Mouse (Mus musculus) kidney, postnatal 25 days (tissue): ENCODE measurements around the gene Grhl1.
"Not testable (repeated sequence)": the region's sequence is repeated elsewhere in the genome, so short reads cannot be mapped to it uniquely, and the experiment has no call there.

Experiments used
- DNase-seq, 2 experiments: peaks; one replicate each; pipeline ENCODE4 v3.0.0; 2021; ENCODE audit warnings: mixed read lengths in 2 of 2

The Grhl1 gene

DNA sequence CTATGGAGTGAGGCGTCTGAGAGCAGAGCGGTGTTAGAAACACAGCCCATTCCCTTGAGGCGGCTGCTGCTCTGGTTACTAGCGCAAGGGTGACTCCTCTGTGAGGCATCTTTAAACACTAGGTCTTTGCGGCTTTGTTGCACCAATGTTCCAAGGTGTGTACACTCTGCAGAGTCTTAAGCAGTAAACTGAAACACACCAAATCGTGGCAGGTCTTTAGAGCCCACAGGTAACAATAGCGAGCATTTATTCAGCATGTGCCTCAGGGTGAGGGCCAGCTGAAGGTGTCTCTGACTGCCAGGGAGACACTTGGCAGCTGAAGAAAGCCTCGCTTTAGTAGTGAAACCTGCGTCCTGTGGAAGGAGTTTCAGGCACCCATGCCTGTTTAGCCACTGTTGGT is 20.0 kb downstream of the Grhl1 start:
- no peak for DNase-seq

DNA sequence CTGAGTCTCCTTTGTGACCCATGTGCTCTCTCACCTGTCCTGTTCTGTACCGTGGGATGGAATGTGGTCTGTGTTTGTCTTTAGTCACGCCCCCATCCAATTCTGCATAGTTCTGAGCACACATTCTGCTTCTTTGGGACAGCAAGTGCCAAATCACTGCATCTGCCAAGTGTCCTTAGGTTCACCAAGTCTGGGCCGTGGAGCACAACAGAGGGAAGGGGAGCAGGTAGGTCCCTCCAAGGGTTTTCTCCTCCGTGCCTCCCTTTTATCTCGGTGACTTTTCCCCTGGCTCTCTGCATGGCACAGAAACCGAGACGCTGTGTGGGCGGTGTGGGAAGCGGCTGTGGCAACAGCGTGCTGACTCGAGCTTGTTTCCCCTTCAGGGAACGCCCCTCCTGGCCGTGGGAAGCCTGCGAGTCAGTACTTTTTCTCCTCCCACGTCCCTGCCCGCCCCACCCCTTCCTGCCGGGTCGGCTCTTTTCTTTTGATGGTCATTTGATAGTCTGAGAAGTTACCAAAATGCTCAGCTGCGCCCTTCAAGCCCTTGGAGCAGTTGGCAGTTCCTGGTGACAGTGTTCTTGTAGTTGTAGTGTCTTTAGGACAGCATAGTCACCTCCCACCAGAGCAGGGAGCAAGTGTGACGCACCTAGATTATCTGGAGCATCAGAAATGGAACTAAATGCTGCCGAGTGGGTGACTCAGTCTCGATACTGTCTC is 21.0 kb downstream of the Grhl1 start:
- DNase-seq, result peak; percentile 69 to 84

DNA sequence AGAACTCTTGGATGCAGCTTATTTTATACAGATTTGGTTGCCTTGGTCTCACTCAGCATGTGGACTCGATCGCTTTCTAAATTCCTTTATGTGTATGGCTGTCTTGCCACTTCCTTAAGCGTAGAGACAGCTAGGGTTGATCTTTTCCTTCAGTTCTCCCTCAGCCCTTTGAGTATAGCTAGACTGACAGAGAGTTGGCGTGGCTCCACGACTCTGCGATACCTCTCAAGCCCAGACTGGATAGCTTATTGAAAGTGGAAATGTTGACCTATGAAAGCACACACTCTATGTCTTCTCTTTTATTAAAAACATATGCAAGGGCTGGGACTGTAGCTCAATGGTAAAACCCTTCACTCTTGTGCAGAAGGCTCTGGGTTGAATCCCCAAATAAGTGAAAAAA is 25.3 kb downstream of the Grhl1 start:
- DNase-seq, result no peak

DNA sequence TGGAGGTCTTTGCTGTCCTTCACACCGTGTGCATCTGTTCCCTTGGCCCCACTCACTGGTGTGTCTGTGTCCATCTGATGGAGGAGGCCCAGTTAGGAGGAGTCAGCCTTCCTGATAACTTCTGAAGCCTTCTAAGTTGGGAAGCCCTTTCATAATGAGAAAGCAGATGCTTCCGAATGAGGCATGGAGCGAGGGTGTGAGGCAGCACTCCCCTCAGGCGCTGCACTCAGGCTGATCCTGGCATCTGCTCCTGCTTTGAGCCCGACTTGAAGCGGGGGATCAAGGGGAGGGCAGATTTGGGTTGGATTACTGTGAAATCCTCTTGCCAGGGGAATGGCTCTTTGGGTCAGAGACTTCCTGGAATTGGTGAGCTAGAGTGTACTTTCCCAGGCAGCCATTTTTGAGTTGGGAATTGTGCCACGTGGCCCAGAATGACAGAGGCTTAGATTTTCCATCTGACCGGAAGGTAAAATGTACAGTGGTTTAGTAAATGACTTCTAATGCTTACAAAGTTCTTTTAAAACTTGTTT is 27.3 kb downstream of the Grhl1 start:
- no peak for DNase-seq

DNA sequence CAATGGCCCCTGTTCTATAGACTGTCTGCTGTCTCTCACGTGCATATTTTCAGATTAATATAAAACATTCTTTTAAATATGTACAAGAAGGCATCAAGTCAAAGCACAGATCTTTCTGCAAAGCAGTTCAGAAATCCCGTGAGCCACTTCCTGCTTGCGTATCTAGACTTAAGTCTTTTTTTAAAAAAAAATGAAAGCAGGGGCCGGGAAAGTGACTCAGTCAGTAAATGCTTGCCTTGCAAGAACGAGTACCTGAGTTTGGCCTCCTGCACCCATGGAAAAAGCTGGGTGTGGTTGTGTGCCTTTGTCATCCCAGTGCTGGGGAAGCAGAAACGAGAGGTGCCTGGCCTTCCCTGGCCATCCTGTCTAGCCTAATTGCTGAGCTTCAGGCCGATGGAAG is 28.0 kb downstream of the Grhl1 start:
- no peak for DNase-seq

DNA sequence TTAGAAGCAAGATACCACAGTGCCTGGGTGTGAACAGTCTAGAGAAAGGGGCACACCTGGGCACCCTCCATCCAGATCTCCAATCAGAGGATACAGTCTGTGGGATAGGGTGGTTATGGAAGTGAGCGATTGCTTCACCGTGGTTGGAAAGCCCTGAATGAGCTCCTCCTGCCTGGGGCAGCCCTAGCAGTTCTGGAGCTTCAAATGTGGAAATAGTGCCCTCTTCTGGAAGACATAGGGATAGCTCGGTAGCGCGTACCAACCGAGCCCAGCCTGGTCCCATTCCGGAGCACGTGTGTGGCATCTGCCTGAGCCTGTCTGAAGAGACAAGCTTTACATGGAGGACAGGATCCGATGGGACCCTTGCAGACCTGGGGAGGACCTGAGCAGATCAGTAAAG is 28.7 kb downstream of the Grhl1 start:
- peak; percentile 70 to 81 for DNase-seq

DNA sequence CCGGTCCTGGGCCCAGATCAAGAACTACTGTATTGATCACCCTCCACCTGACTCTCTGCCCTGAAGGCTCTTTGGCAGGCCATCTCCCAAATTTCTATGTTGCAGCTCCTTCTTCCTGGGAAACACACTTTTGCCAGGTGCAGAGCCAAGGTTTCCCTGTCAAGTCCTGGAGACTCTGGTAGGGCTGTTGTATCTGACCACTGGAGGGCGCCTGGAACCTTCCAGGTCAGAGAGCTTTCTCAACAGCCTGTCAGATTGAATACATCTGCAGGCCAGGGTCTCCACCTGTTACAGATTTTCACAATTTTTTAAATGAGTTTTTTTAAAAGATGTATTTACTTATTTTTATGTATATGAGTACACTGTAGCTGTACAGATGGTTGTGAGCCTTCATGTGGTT is 31.2 kb downstream of the Grhl1 start:
- DNase-seq, result peak; percentile 83 to 91

DNA sequence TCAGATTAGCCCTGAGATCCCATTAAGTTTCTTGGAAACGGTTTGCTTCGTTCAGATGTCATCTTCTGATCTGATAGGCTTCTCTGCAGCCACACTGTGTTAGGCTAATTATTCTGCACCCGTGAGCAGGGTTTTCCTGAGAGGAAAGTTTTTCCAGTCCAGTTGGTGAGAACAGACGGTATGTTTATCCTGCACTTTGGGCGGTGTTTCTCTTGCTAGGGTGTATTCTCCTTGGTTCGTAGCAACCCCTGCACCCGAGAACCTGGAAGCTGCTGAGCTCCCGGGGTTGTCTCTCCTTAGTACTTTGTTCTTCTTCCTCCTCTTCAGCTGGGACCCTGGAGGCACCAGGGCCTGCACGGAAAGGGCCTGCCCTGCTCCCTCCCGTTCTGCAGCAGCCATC is 34.1 kb downstream of the Grhl1 start:
- no peak for DNase-seq

DNA sequence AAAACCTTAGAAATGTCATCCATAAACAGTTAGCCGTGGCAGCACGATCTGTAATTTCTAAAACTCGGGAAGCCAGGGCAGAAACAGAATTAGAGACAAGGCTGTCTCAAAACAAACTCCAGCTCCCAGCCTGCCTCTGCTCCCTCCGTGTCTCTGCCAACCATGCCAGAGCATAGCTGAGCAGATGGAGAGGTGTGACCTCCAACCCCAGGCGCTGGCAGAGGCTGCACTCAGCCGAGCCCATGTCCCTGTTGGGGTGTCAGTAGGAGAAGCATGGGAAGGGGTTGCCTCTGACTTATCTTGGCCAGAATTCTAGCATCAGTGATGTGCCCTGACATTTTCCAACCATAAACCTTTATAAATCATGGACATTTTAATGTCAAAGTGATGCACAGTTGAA is 40.5 kb downstream of the Grhl1 start:
- no peak for DNase-seq

DNA sequence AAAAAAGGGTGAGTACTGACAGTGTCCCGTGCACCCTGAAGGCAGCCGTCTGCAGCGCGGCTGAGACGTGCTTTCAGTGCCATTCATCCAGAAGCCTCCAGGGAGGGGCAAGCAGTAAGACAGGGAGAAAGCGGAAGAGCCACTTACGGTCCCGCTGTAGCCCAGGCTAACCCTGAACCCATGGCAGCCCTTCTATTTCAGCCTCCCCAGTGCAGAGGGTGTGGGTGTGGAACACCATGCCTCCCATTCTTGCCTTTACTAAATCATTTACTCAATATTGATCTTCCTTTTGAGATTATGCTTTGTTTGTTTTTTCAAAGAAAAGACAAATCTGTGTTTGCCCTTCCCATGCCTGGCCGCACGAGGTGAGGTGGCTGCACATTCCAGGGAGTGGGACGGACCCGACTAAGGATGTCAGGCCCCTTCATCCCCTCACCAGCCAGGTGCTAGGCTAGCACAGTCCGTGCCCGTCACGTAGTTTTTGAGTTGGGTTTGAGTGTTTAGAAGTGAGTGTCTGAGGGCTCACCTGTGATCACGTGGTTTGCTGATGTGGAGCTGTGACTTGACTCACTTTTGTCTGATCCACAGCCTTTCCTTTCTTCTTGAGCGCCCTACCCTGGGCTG is 42.5 kb downstream of the Grhl1 start:
- DNase-seq, result no peak

DNA sequence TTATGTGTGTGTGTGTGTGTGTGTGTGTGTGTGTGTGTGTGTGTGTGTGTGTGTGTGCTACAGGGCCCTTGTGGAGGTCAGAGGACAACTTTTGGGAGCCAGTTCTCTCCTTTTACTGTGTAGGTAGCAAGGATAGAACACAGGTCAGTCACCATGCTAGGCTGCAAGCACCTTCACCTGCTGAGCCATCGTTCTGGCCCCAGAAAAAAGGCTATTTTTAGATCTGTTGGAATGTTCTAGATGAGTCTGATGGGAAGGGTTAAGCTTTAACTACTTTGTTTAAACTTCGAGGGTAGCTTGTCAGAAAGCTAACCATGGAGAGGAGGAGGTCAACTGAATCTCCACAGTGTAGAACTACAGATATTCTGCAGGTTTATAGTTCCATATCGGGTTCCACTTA is 43.1 kb downstream of the Grhl1 start:
- DNase-seq, result peak; percentile 10 to 58

DNA sequence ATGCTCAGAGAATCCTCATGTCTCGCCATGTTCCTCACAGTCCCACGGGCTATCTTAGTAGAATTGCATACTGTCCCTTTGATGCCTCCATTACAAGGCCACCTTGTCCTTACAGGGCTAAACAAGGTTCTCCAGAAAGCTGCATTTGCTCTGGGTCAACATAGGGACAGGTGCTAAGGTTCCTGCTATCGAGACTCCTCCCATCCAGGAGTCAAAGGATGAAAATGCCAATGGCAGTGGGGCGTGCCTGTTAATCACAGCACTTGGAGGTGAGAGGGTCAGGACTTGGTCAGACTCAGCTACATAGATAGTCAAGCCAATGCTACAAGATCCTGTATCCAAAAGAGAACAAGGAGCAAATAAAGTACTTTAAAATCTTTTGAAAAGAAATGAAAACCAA is 47.4 kb downstream of the Grhl1 start:
- DNase-seq, result no peak

DNA sequence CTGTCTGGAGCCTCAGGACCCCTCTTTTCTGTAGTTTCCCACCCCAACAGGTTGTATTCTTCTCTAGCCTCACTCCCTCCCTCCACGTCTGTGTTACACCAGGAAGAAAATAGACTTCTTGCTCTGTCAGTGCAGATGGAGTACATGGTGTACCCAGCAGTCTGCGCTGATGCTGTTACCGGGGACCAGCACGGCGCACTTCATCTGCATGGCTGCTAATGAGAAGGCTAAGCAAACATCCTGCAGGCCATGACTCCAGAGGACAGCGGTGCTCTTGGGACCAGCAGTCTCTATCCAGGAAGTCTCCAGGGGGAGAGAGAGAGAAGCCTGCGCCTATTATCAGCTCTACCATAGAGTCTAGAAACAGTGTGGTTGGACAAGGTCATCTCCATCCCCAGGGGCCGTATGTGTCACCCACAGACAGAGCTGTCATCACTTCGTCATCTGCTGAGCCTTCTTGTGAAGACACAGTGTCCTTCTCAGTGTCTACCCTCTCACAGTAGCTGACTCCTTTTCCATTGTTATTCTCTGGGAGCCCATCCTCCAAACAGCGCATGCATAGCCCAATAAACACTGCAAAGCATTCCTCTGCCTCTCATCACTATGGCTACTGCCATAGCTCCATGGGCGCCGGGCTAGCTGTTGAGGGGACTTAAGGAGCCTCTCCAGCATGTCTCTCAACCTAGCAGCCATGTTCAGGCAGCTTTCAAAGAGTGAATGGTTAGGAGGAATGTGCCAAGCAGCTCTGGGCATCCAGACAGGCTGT is 51.6 kb downstream of the Grhl1 start:
- no peak for DNase-seq

DNA sequence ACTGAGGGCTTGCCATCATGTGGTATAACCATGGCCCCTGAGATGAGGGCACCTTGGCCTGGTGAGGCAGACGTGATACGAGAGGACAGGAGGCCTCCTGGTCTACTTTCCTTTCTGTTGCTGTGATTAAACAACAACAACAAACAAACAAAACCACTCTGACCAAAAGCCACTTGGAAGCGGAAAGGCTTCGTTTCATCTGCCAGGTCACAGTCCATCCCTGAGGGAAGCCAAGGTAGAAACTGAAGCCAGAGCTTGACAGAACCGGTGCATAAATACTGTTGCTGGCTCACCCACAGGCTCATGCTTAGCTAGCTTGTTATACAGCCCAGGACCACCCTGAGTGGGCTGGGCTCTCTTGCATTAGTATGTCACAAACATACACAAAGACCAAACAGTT is 54.3 kb downstream of the Grhl1 start:
- peak; percentile 32 to 48 for DNase-seq

DNA sequence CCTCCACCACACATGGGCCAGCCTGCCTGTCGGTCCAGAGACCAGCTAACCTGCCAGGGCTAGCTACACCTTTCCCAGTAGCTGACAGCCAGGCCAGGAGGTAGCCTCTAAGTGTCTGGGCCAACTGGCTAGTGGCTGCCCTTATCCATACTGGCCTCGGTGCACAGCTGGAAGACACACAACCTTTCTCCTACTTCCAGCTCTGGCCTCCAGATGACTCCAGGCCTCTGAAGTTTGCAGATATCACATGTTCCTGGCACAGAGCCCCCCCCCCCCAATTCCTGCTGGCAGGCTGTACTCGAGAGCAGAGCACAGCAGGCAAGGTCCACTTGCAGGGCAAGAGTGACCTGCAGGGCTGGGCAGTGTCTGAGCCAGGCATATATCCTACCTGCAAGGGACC is 55.1 kb downstream of the Grhl1 start:
- DNase-seq, result peak; percentile 11 to 68

DNA sequence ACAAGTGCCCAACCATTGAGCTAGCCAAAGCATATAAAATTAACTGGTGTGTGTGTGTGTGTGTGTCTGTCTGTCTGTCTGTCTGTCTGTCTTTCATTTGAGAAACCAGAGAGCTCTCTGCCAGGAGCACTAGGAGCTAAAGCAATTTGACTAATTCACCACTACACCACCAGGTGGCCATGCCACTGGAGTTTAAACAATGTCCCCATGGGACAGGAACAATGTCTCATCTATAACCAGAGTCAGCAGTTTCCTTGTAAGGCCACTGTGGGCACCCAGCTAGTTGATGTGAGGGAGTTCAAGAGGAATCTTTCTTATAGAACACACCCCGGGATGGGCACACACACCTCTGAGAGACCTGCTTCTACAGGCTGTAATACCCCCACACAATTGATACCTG is 58.1 kb downstream of the Grhl1 start:
- DNase-seq, result peak; percentile 67 to 72

DNA sequence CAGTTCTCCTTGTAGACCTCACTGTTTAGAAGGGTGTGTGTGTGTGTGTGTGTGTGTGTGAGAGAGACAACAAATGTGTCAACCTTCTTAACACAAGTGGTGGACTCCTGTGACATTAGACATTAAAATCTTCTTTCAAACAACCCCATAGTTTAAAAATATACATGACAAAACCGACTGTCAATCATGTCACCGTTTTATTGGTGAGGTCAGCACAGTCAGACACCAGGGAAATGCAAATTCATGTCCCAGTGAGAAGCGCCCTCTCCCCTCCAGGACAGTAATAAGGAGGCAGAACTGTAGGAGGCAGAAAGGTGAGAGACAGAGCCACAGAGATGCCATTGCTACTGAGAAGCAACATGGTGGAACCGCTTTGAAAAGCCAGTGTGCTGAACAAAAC is 60.3 kb downstream of the Grhl1 start:
- no peak for DNase-seq

DNA sequence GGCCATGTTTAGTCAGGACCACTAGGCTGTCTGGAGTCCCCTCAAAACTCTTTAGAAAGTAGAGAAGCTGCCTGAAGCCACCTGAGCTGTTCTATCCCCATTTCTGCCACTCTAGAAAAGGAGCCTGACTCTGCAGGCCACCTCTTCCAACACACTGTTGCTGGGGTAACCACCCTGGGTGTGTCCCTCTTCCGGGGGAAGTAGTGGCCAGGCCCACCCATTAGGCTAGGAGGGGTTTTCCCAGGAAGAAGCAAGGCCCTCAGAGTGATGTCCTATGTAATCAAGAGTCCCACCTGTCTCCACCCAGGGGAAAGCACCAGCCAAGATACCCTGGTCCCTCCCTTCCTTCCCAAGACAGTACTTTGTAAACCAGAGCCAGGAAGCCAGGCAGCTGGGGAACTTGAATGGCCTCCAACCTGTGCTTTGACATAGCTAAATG is 61.7 kb downstream of the Grhl1 start:
- DNase-seq, result peak; percentile 29 to 70

DNA sequence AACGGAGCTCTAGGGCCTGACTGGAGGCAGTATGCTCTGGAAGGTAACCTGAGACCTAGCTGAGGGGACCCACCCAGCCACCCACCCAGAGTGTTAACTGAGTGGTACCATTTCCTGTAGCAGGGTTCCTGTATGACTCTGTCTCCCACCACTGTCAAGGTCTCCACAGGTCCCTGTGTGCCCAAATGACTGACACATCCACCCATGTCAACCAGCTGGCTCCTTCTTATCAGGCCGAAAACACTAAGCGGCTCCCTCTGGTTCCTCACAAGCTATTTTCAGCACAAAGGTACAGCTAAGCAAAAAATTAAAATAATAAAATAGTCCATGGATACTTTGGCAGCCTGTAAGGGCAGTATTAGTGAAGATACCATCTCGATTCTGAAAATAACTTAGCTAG is 62.1 kb downstream of the Grhl1 start:
- DNase-seq, result no peak

DNA sequence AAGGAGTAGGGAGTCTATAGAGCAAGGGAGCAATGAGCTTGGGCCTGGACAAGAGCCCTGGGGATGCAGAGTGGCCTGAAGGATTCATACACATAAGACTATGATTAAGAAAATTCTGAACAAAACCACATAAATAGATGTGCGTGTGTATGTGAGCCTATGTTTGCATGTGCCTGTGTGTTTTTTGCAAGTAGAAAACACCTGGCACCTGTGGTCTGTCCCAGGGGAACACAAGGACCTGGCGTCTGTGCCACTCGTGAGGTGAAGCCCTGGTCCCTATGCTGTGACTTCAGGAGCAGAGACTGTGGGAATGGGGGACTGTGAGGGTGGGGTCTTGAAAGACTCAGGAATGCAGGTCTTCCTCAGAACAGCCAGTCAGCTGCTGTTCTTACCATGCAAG is 62.6 kb downstream of the Grhl1 start:
- DNase-seq, result no peak

DNA sequence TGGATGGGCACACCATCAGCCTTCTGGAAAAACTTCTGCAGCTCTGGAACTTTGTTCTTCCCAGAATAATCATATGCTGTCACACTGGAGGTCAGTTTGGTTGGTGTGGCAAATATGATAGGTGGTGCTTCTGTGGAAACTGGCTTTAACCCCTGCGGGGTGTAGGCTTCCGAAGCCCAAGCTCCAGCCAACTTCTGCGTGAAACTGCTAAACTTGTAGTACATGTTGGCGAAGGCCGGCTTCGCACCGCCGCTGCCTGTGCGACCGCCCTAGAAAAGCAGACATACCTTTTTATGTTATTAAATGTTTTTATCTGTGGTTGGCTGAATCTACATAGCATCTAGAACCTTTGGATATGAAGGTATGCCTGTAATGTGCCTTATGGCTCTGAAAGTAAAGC is 66.7 kb downstream of the Grhl1 start:
- not testable (repeated sequence) for DNase-seq

DNA sequence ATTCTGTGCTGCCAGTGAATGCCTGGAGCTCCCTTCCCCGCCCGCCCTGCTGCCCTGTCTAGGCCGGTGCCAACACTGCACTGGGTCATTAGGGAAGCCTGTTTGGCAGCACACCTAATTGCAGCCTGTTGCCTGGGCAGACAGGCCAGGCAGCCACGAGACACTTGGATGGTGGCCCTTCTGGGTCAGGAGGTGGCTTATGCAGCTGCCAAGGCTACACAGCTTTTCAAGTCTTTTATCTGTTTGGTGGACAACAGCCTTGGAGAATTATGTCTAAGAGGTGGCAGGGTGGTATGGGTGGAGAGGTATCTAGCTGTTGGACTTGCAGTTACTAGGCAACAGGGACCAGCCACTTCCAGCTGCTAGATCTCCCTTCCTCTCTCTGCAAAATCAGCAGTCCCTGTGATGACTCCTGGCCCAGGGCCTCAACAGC is 70.3 kb downstream of the Grhl1 start:
- DNase-seq, result peak; percentile 90 to 95

DNA sequence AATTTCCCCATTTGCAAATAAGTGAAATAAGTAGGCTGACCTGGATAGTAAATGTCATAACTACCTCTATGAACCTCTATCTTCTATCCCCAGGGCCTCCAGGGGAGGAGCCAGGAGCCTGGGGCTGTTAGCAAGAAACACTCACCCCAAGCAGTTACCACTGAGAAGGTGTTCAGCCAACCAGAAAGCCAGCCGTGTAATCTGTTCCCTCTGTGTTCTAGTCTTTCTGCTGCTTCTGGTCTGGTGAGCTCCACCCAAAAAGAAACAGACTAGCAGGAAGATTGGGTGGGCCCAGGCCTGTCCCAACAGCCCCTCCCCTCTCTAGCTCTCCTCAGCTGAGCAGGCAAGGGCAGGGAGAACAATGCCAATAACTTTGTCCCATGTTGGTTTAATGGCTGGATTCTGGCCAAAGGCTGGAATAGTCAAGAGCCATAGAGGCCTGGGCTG is 72.1 kb downstream of the Grhl1 start:
- DNase-seq, result peak; percentile 36 to 58

DNA sequence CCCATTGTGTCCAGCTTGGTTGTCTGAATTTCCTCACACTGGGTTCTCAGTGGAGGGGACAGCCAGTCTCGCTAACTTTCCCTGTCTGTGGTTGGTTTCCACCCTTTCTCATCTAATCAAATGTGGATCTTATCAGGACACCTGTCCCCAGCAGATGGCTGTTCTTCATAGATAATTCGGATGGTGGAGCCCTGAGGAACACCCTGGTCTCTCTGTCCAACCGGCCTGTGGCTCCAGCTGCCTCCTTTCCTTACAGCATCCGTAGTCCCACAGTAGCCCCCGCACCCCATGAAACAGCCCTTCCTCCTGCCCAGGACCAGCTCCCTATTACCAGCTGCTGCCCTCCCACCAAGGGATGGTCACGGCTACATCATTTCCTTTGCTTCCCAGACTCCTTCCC is 73.8 kb downstream of the Grhl1 start:
- no peak for DNase-seq
